Mouse (Mus musculus): ENCODE results near the gene Celf5. TPM values are rescaled to one million over a fixed set of nuclear protein-coding genes. Genes with fewer than 3 reads are reported as not detected.

Celf5 gene
- not detected for polyA plus RNA-seq (2017; shearing (Covaris generic))

GRCm38 (mm10) chr10:81482533-81482889 is at the start of gene Celf5:
Celf5 (minus strand) TSS chr10:81482709.

GRCm38 (mm10) chr10:81524051-81524605 is 41.6 kb upstream of the Celf5 start, which contains the start of gene Gna15:
Gna15 (minus strand) TSS chr10:81524225.

GRCm38 (mm10) chr10:81500032-81500431 is 17.5 kb upstream of the Celf5 start, which contains the start of gene S1pr4:
S1pr4 (minus strand) TSS chr10:81500132.

GRCm38 (mm10) chr10:81496264-81496901 is 13.9 kb upstream of the Celf5 start, which contains the start of gene Ncln:
Ncln (minus strand) TSS chr10:81496392.

GRCm38 (mm10) chr10:81455181-81455895 is 27.2 kb downstream of the Celf5 start, which contains the start of gene Nfic:
Nfic (minus strand) TSS chr10:81455635.

Other genes starting within 250 kb of the Celf5 start
- gene Zfr2, start 249.6 kb downstream of the Celf5 start, polyA plus RNA-seq (2017; shearing (Covaris generic)), result 4.1 TPM
- gene Matk, start 229.8 kb downstream of the Celf5 start, polyA plus RNA-seq (2017; shearing (Covaris generic)), result 35.8 TPM
- 119 TPM for gene Mrpl54, start 215.8 kb downstream of the Celf5 start, polyA plus RNA-seq (2017; shearing (Covaris generic))
- 42.8 TPM for gene Apba3, start 215.7 kb downstream of the Celf5 start, polyA plus RNA-seq (2017; shearing (Covaris generic))
- 11.2 TPM for gene Tjp3, start 191.1 kb downstream of the Celf5 start, polyA plus RNA-seq (2017; shearing (Covaris generic))
- 105 TPM for gene Pip5k1c, start 189.7 kb downstream of the Celf5 start, polyA plus RNA-seq (2017; shearing (Covaris generic))
- gene Cactin, start 161.6 kb downstream of the Celf5 start, polyA plus RNA-seq (2017; shearing (Covaris generic)), result 70.7 TPM
- gene Tbxa2r, start 154.0 kb downstream of the Celf5 start, polyA plus RNA-seq (2017; shearing (Covaris generic)), result 43.5 TPM
- gene Gipc3, start 139.4 kb downstream of the Celf5 start, polyA plus RNA-seq (2017; shearing (Covaris generic)), result not detected
- gene Hmg20b, start 132.2 kb downstream of the Celf5 start, polyA plus RNA-seq (2017; shearing (Covaris generic)), result 26.7 TPM
- gene Mfsd12, start 125.2 kb downstream of the Celf5 start, polyA plus RNA-seq (2017; shearing (Covaris generic)), result 4.4 TPM
- 0.62 TPM for gene 4930404N11Rik, start 116.9 kb downstream of the Celf5 start, polyA plus RNA-seq (2017; shearing (Covaris generic))
- 40.3 TPM for gene Fzr1, start 104.2 kb downstream of the Celf5 start, polyA plus RNA-seq (2017; shearing (Covaris generic))
- gene Dohh, start 98.3 kb downstream of the Celf5 start, polyA plus RNA-seq (2017; shearing (Covaris generic)), result 50.0 TPM
- gene Gm48551, start 98.2 kb downstream of the Celf5 start, polyA plus RNA-seq (2017; shearing (Covaris generic)), result 2.8 TPM
- gene Gm48552, start 93.7 kb downstream of the Celf5 start, polyA plus RNA-seq (2017; shearing (Covaris generic)), result 0.90 TPM
- gene Smim24, start 89.7 kb downstream of the Celf5 start, polyA plus RNA-seq (2017; shearing (Covaris generic)), result 1.7 TPM
- 16.5 TPM for gene Nfic, start 27.1 kb downstream of the Celf5 start, polyA plus RNA-seq (2017; shearing (Covaris generic))
- 154 TPM for gene Ncln, start 13.7 kb upstream of the Celf5 start, polyA plus RNA-seq (2017; shearing (Covaris generic))
- 94.7 TPM for gene S1pr4, start 17.4 kb upstream of the Celf5 start, polyA plus RNA-seq (2017; shearing (Covaris generic))
- 3.3 TPM for gene Gna15, start 41.5 kb upstream of the Celf5 start, polyA plus RNA-seq (2017; shearing (Covaris generic))
- gene Gna11, start 62.5 kb upstream of the Celf5 start, polyA plus RNA-seq (2017; shearing (Covaris generic)), result 9.7 TPM
- gene Aes, start 76.8 kb upstream of the Celf5 start, polyA plus RNA-seq (2017; shearing (Covaris generic)), result 989 TPM
- gene Tle2, start 91.9 kb upstream of the Celf5 start, polyA plus RNA-seq (2017; shearing (Covaris generic)), result 0.93 TPM
- 2.5 TPM for gene Tle6, start 118.4 kb upstream of the Celf5 start, polyA plus RNA-seq (2017; shearing (Covaris generic))
- gene BC025920, start 123.6 kb upstream of the Celf5 start, polyA plus RNA-seq (2017; shearing (Covaris generic)), result 1.6 TPM
- 10.4 TPM for gene Sirt6, start 145.1 kb upstream of the Celf5 start, polyA plus RNA-seq (2017; shearing (Covaris generic))
- gene Ankrd24, start 145.8 kb upstream of the Celf5 start, polyA plus RNA-seq (2017; shearing (Covaris generic)), result 2.6 TPM
- 2.4 TPM for gene Gm10778, start 166.3 kb upstream of the Celf5 start, polyA plus RNA-seq (2017; shearing (Covaris generic))
- gene Zfp433, start 222.1 kb upstream of the Celf5 start, polyA plus RNA-seq (2017; shearing (Covaris generic)), result 15.6 TPM